Mouse (Mus musculus): Measurements from ENCODE around the gene Gm11273.
"Not testable (repeated sequence)": the region's sequence is repeated elsewhere in the genome, so short reads cannot be mapped to it uniquely, and the experiment has no call there.

Gm11273 gene

GRCm38 (mm10) chr13:21501182-21501581 lies at the start of gene Gm11273:
Gm11273 (minus strand) TSS chr13:21501418.
- DNase-seq (ENCODE audit: low read depth, low spot score) = not testable (repeated sequence)

DNA sequence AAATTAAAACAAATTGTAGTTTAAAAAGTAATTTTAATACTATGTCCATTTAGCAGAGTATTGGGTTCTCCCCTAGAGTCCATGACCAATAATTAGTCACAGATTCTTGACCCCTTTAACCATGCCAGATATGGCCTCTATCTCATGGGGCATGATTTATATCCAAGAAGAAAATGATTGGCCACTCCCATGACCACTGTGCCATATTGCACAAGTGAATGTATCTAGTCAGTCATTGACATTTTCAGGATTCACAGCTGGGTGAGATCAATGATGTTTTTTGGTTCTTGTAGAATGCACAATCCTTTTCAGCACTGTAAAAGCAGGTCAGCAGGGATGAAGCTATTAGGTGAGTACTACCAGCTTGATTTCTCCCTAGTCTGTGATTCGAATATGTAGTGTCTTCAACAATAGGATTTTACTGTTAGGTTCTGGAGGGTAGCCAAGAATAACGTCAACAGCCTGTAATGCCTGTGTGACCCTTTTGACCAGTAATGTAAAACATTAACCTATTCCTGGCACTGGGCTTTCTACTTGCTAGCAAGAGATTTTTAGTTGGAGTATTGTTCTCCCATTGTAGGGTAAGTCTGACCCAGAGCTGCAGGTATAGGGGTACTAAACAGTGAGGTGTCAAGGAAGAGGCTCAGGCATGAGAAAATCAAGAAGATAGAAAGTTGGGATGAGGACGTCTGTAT lies 49.3 kb upstream of the Gm11273 start:
- DNase-seq (ENCODE audit: low read depth, low spot score) = no peak

DNA sequence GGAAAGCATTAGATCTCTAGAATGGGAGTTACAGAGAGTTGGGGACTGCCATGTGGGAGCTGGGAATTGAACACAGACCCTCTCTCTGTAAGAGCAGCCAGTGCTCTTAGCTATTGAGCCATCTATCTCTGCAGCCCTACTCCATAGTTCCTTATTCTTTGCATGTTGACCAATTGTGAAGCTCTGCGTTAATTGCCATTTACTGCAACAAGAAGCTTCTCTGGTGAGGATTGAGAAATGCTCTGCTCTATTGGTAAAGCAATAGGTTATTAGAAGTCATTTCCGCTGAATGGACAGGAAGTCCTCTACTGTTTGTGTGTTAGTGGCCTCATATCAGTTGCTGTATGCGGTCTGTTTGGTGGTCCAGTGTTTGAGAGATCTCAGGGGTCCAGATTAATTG lies 48.3 kb upstream of the Gm11273 start:
- no peak for DNase-seq (ENCODE audit: low read depth, low spot score)

GRCm38 (mm10) chr13:21542708-21543107 lies 41.5 kb upstream of the Gm11273 start, which contains the start of gene Olfr1366:
Olfr1366 (minus strand) TSS chr13:21542808.
- no peak for DNase-seq (ENCODE audit: low read depth, low spot score)

- peak; percentile 92 for DNase-seq (ENCODE audit: low read depth, low spot score)
These were observed 29.6 kb upstream of the Gm11273 start, which contains the start of gene Zkscan8 for GRCm38 (mm10) chr13:21530781-21531201. Zkscan8 (minus strand) TSS chr13:21531120.

DNA sequence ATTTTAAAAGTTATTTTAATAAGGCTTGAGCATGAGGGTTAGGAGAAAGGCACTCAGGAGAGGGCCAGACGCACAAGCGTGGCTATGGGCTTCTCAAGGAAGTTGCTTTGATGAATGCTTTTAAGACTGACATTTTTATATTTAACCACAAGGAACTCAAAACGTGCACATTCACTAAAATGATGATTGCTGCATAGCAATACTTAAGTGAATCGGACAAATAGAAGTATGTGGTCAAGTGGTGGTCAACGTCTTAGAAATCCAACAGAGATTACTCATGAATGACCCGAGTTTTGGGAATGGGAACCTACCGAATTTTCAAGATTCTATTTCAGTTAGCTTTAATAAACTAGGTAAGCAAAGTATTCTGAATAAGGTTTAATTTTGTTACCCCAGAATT lies 28.9 kb upstream of the Gm11273 start:
- peak; percentile 5 for DNase-seq (ENCODE audit: low read depth, low spot score)

GRCm38 (mm10) chr13:21506221-21506649 lies 5.0 kb upstream of the Gm11273 start:
- DNase-seq (ENCODE audit: low read depth, low spot score) = peak; percentile 95

- no peak for DNase-seq (ENCODE audit: low read depth, low spot score)
These were observed 1.1 kb upstream of the Gm11273 start for GRCm38 (mm10) chr13:21502296-21502695.

GRCm38 (mm10) chr13:21495080-21495479 lies 6.1 kb downstream of the Gm11273 start, which contains the start of gene AK157302:
AK157302 (plus strand) TSS chr13:21495223.
- no peak for DNase-seq (ENCODE audit: low read depth, low spot score)

GRCm38 (mm10) chr13:21492847-21493246 lies 8.4 kb downstream of the Gm11273 start:
- no peak for DNase-seq (ENCODE audit: low read depth, low spot score)

GRCm38 (mm10) chr13:21486881-21487280 lies 14.3 kb downstream of the Gm11273 start:
- peak; percentile 61 for DNase-seq (ENCODE audit: low read depth, low spot score)

DNA sequence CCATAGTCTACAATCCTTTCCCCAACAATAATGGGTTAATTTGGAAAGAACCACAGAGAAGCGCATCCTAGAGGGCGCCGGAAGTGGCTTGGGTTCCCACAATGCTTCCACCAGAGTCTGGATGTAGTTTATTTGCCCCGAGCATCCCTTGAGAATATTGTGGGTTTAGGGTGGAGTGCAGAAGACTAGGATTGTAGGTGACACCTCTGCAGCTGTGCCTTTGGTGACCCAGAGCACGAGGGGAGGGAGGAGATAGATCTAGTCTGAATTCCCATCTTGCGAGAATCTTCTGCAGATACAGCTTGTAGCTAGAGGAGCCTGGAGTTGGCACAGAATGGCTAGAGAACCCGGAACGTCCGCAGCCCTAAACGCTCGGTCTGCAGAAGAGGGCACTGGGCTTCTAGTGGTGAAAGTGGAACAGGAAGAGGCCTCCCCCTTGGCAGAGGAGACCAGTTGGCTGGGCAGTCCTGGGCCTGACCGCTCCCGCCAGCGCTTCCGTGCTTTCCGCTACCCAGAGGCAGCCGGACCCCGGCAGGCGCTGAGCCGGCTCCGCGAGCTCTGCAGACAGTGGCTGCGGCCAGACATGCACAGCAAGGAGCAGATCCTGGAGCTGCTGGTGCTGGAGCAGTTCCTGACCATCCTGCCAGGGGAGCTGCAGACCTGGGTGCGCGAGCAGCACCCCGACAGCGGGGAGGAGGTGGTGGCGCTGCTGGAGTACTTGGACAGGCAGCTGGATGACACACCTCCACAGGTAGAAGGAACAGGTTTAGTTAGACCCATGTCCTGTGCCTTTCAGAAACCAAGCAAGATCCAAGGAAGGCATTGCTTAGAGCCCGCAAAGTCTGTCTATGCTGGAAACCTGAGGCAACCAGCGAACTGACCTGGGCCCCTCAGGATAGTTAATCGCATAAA lies 22.2 kb downstream of the Gm11273 start, which contains the start of the genes Zkscan4 and Gm10065:
TSS of gene Zkscan4 (plus strand) at position 149 of the 912 bp plus-strand sequence.
TSS of gene Gm10065 (minus strand) at position 683 of the 912 bp plus-strand sequence.
- DNase-seq (ENCODE audit: low read depth, low spot score) = peak; percentile 64

- no peak for DNase-seq (ENCODE audit: low read depth, low spot score)
These were observed 28.8 kb downstream of the Gm11273 start for GRCm38 (mm10) chr13:21472427-21472826.

DNA sequence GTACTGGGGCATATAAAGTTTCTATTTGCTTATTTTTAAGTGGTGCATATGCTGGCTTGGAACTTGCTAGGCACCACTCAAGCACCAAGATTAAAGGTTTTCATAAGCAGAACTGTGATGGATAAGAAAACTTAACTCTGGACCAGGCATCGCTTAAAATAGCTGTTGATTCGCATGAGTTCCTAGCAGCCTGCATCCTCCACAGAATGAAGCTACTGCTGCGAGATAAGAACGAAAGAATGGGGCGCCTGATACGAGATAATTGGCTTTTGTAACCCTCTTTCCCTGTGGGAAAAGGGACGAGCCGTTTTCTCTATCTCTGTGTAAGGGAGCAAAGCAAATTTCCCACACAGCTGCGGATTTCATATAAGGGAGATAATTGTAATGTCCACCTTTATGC lies 32.1 kb downstream of the Gm11273 start:
- DNase-seq (ENCODE audit: low read depth, low spot score) = no peak

DNA sequence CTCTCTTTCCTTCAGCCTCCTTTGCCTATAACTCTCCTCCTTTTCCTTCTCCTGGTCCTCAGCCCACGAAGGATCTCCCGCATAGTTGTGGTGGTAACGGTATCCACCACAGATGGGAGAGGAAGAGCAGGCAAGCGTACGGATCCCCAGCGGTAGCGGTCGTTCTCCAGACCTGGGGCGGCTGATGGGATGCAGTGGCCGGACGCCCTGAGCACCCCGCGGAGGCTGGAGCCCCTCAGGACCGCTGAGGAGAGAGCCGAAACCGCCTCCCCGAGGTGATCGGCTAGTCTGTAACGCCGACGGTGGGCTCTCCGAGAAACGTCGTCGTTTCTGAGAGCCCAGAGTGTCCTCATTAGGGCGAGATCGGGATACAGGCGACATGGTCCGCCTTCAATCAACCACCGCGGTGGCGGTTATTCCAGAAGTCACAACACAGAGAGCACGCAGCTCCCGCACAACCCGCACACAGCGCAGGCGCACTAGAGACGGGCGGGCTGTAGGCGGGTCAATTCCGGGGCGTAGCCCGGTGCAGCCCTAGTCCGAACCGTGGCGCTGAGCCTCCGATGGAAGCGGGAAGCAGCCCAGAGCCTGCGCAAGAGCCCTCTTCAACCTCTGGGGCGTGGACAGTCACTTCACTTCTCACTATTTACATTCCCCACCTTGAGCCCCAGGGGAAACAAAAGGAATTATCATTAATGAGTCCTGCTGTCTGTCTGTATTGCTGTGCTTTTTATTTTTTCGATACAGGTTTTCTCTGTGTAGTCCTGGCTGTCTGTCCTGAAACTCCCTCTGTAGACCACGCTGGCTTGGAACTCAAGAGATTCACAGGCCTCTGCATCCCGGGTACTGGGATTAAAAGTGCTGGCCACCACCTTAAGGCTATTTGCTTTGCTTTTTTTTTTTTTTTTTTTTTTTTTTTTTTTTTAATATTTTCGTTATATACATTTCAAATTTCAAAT lies 32.9 kb downstream of the Gm11273 start, which contains the start of gene Nkapl:
TSS of gene Nkapl (minus strand) at position 449 of the 959 bp plus-strand sequence.
- DNase-seq (ENCODE audit: low read depth, low spot score) = peak; percentile 93

GRCm38 (mm10) chr13:21467336-21467735 lies 33.9 kb downstream of the Gm11273 start:
- no peak for DNase-seq (ENCODE audit: low read depth, low spot score)

GRCm38 (mm10) chr13:21462516-21462915 lies 38.7 kb downstream of the Gm11273 start:
- peak; percentile 82 for DNase-seq (ENCODE audit: low read depth, low spot score)

- DNase-seq (ENCODE audit: low read depth, low spot score) = peak; percentile 96
These were observed 44.9 kb downstream of the Gm11273 start for GRCm38 (mm10) chr13:21456347-21456746.

- no peak for DNase-seq (ENCODE audit: low read depth, low spot score)
These were observed 47.1 kb downstream of the Gm11273 start for GRCm38 (mm10) chr13:21454133-21454532.

- DNase-seq (ENCODE audit: low read depth, low spot score) = peak; percentile 93
These were observed 47.8 kb downstream of the Gm11273 start, which contains the start of gene Zscan26 for GRCm38 (mm10) chr13:21453449-21453848. Zscan26 (minus strand) TSS chr13:21453730.

DNA sequence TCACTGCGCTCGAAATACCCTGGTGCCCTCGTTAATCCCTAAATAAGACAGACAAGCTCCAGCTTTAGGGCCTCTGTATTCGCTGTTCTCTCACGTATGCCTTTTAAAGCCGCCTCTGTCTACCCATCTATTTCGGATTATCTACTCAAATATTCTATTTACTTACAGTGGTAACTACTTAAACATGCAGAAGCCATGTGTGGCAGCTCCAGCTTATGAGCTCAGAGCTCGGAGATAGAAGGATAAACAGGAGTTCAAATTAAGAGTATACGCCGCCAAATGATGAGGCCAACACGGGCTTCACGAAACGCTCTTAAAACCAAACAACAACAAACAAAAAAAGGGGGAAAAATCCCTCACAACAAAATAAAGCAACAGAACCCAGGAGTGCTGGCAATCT lies 48.2 kb downstream of the Gm11273 start:
- no peak for DNase-seq (ENCODE audit: low read depth, low spot score)
